Mouse (Mus musculus): ENCODE measurements around the gene Gng2. TPM values are rescaled to one million over a fixed set of nuclear protein-coding genes. Genes with fewer than 3 reads are reported as not detected.

Gng2 gene
- total and polyA plus RNA-seq, 3 experiments = 3.3 to 17.2 TPM; not detected in 1

DNA sequence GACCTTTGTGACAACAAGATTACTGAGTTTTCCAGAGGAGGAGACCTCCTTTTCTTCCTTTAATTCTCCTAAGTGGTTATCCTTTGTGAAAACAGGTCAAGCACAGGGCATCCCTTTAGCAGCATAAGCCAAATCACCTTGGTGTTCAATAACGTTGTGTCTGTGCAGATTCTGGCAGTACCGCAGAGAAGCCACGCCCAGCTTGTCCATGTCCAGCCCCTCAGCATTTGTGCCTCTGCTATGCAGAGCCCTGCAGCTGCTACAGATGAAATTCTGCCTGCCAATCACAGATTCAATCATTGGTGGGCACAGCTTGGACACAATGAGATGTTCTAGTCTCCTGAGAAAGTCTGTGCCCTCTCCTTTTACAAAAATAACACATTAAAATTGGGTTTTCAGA is 14.4 kb upstream of the Gng2 start:
- no peak overlapping the region for H3K27ac ChIP-seq (ENCODE audit: control insufficient read depth, low read depth, low read length)
- no peaks in the 10 kb centered on the region for H3K9me3 ChIP-seq (replicated peaks; ENCODE audit: insufficient read depth, low read length)
- peaks cover 0 to 4% of the 10 kb centered on the region in 2 experiments; a peak in 1 of 4 replicates for H3K4me1 ChIP-seq (ENCODE audit: control insufficient read depth in 1 of 2, insufficient read depth in 2 of 2, low read length in 2 of 2)
- H3K36me3 ChIP-seq (ENCODE audit: control insufficient read depth in 1 of 2, insufficient read depth in 2 of 2, low read length in 2 of 2) = peaks cover 0 to 4% of the 10 kb centered on the region in 2 experiments; a peak in 2 of 4 replicates
- no peak for DNase-seq (ENCODE audit: low read depth, low spot score)
- no peak overlapping the region for H3K4me3 ChIP-seq (ENCODE audit: control insufficient read depth in 1 of 2, insufficient read depth in 1 of 2, low read depth in 2 of 2, low read length in 2 of 2)
- TF ChIP-seq BHLHE40 (IDR thresholded peaks at IDR 0.05; ENCODE audit: borderline replicate concordance, low read depth, low read length) (no peak), SMC3 (IDR thresholded peaks at IDR 0.05; ENCODE audit: low read depth, low read length) (no peak), RCOR1 (IDR thresholded peaks at IDR 0.05; ENCODE audit: low read depth, low read length) (no peak), ZNF384 (IDR thresholded peaks at IDR 0.05; ENCODE audit: low read depth, low read length) (no peak), HCFC1 (IDR thresholded peaks at IDR 0.05; ENCODE audit: low read depth, low read length) (no peak), UBTF (IDR thresholded peaks at IDR 0.05; ENCODE audit: borderline replicate concordance, insufficient read depth, low read depth, low read length) (no peak), MYC (IDR thresholded peaks at IDR 0.05; ENCODE audit: low read depth, low read length) (no peak), KAT2A (conservative IDR thresholded peaks at IDR 0.05; ENCODE audit: low read depth, low read length) (no peak), ZKSCAN1 (IDR thresholded peaks at IDR 0.05; ENCODE audit: low read depth, low read length) (no peak), GATA1 (IDR thresholded peaks at IDR 0.05; ENCODE audit: low read depth, low read length) (no peak), POLR2A (IDR thresholded peaks at IDR 0.05; ENCODE audit: control insufficient read depth in 1 of 2, insufficient read depth in 1 of 2, low read depth in 1 of 2, low read length in 2 of 2, poor library complexity in 1 of 2) (no peak), RAD21 (IDR thresholded peaks at IDR 0.05; ENCODE audit: low read depth, low read length) (no peak), MEF2A (IDR thresholded peaks at IDR 0.05; ENCODE audit: extremely low read depth, insufficient replicate concordance, low read depth, low read length, poor library complexity, severe bottlenecking) (no peak), POLR2AphosphoS2 (IDR thresholded peaks at IDR 0.05; ENCODE audit: low read length) (no peak), NELFE (IDR thresholded peaks at IDR 0.05; ENCODE audit: low read depth, low read length) (no peak), CHD2 (IDR thresholded peaks at IDR 0.05; ENCODE audit: low read length) (no peak)
- H3K9ac ChIP-seq (ENCODE audit: control insufficient read depth, low read depth, low read length, poor library complexity, severe bottlenecking) = no peak overlapping the region
- peaks cover 0 to 1% of the 10 kb centered on the region in 2 experiments; a peak in 2 of 4 replicates for H3K27me3 ChIP-seq (ENCODE audit: control insufficient read depth in 1 of 2, insufficient read depth in 2 of 2, low read length in 2 of 2)
- no peaks in the 10 kb centered on the region for H3K79me2 ChIP-seq (ENCODE audit: control insufficient read depth, insufficient read depth, low read length, poor library complexity)

DNA sequence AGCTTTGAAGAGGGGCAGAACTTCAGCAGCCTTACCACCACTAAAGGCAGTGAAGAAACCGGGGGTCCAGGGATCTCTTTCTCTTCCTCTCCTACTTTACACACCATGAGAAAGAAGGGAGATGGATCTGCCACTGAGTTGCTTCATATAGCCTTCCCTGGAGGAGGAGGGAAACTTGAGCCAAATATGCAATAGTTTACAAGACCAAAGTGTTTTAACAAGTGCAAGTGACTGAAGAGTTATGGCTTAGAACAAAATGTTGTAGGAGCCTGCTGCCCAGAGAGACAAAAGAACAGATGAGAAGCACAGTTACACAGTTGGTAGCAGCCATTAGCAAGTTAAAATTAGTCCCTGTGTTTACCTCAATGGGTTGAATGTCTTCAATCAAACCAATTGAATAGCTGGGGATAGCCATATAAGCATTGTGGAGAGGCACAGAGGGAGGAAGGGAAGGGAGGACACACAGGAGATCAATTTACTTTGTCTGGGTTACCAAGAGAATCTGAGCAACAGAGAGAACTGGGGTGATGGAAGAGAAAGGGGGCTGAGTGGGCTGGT is 13.1 kb upstream of the Gng2 start:
- no peaks in the 10 kb centered on the region for H3K9me3 ChIP-seq (replicated peaks; ENCODE audit: insufficient read depth, low read length)
- peaks cover 0 to 8% of the 10 kb centered on the region in 2 experiments; a peak in 2 of 4 replicates for H3K36me3 ChIP-seq (ENCODE audit: control insufficient read depth in 1 of 2, insufficient read depth in 2 of 2, low read length in 2 of 2)
- DNase-seq (ENCODE audit: low read depth, low spot score) = no peak
- H3K79me2 ChIP-seq (ENCODE audit: control insufficient read depth, insufficient read depth, low read length, poor library complexity) = no peaks in the 10 kb centered on the region
- TF ChIP-seq POLR2A (IDR thresholded peaks at IDR 0.05; ENCODE audit: control insufficient read depth in 1 of 2, insufficient read depth in 1 of 2, low read depth in 1 of 2, low read length in 2 of 2, poor library complexity in 1 of 2) (no peak), JUND (IDR thresholded peaks at IDR 0.05; ENCODE audit: low read depth, low read length) (no peak), ELF1 (IDR thresholded peaks at IDR 0.05; ENCODE audit: low read depth, low read length) (no peak), MAFK (IDR thresholded peaks at IDR 0.05; ENCODE audit: borderline replicate concordance, low read depth, low read length) (no peak), MAZ (IDR thresholded peaks at IDR 0.05; ENCODE audit: low read depth, low read length) (no peak), MAX (IDR thresholded peaks at IDR 0.05; ENCODE audit: low read length) (no peak), MYC (IDR thresholded peaks at IDR 0.05; ENCODE audit: low read depth, low read length) (no peak), CTCF (IDR thresholded peaks at IDR 0.05 in 2 of 3, conservative IDR thresholded peaks at IDR 0.05 in 1 of 3; ENCODE audit: control insufficient read depth in 1 of 3, insufficient read depth in 1 of 3, low read depth in 2 of 3, low read length in 3 of 3, poor library complexity in 1 of 3, severe bottlenecking in 1 of 3) (no peak), CHD1 (IDR thresholded peaks at IDR 0.05; ENCODE audit: low read depth, low read length) (no peak), UBTF (IDR thresholded peaks at IDR 0.05; ENCODE audit: borderline replicate concordance, insufficient read depth, low read depth, low read length) (no peak), SIN3A (IDR thresholded peaks at IDR 0.05; ENCODE audit: low read length) (no peak), ZKSCAN1 (IDR thresholded peaks at IDR 0.05; ENCODE audit: low read depth, low read length) (no peak)
- H3K4me1 ChIP-seq (ENCODE audit: control insufficient read depth in 1 of 2, insufficient read depth in 2 of 2, low read length in 2 of 2) = peaks cover 0 to 15% of the 10 kb centered on the region in 2 experiments; a peak in 1 of 4 replicates
- H3K4me3 ChIP-seq (ENCODE audit: control insufficient read depth in 1 of 2, insufficient read depth in 1 of 2, low read depth in 2 of 2, low read length in 2 of 2) = no peak overlapping the region
- H3K27me3 ChIP-seq (ENCODE audit: control insufficient read depth in 1 of 2, insufficient read depth in 2 of 2, low read length in 2 of 2) = peaks cover 0 to 1% of the 10 kb centered on the region in 2 experiments; a peak in 2 of 4 replicates
- no peak overlapping the region for H3K27ac ChIP-seq (ENCODE audit: control insufficient read depth, low read depth, low read length)
- no peak overlapping the region for H3K9ac ChIP-seq (ENCODE audit: control insufficient read depth, low read depth, low read length, poor library complexity, severe bottlenecking)
